ENCODE assay signal across 8 mouse cellular contexts in genomic region chr9:61878889-61879288, GRCm38 (mm10). TPM values are rescaled to one million over a fixed set of nuclear protein-coding genes. Genes with fewer than 3 reads are reported as not detected.
DNase-seq lines count a peak whose midpoint lies in the region; ATAC-seq and TF ChIP-seq lines count a peak whose summit lies in the region.

No protein-coding gene starts in this region.

- H3K4me3 ChIP-seq in forebrain, embryonic 10.5 days = no peak overlapping the region
- no peak overlapping the region for H3K4me3 ChIP-seq in forebrain, embryonic 12.5 days (replicated peaks)
- no peak overlapping the region for H3K4me3 ChIP-seq in heart, postnatal 0 days (ENCODE audit: low read depth, low read length)
- H3K4me3 ChIP-seq in stomach, embryonic 16.5 days (replicated peaks; ENCODE audit: low read length) = no peak overlapping the region

- H3K27me3 ChIP-seq in forebrain, embryonic 10.5 days (ENCODE audit: poor library complexity, severe bottlenecking) = peaks cover 50% of the 10 kb centered on the region
- 0 out of 2 replicates have a peak, but pooled peaks cover 15% of the 10 kb centered on the region for H3K27me3 ChIP-seq in forebrain, embryonic 12.5 days
- H3K27me3 ChIP-seq in heart, postnatal 0 days (ENCODE audit: control insufficient read depth, insufficient read depth, low read length) = peaks cover 19% of the 10 kb centered on the region
- H3K27me3 ChIP-seq in stomach, embryonic 16.5 days (ENCODE audit: control insufficient read depth, insufficient read depth, low read length) = no peaks in the 10 kb centered on the region

- no peaks in the 10 kb centered on the region for H3K9me3 ChIP-seq in forebrain, embryonic 10.5 days
- H3K9me3 ChIP-seq in forebrain, embryonic 12.5 days = no peaks in the 10 kb centered on the region
- H3K9me3 ChIP-seq in heart, postnatal 0 days (replicated peaks; ENCODE audit: control insufficient read depth, low read length) = no peaks in the 10 kb centered on the region
- H3K9me3 ChIP-seq in stomach, embryonic 16.5 days (replicated peaks; ENCODE audit: control insufficient read depth, low read length) = no peaks in the 10 kb centered on the region

- peaks cover 56% of the 10 kb centered on the region for H3K4me1 ChIP-seq in forebrain, embryonic 10.5 days
- peaks cover 47% of the 10 kb centered on the region for H3K4me1 ChIP-seq in forebrain, embryonic 12.5 days
- no peaks in the 10 kb centered on the region for H3K4me1 ChIP-seq in heart, postnatal 0 days (ENCODE audit: control insufficient read depth, insufficient read depth)
- 0 out of 2 replicates have a peak, but pooled peaks cover 3% of the 10 kb centered on the region for H3K4me1 ChIP-seq in stomach, embryonic 16.5 days (ENCODE audit: control insufficient read depth, insufficient read depth, low read length)

- H3K4me2 ChIP-seq in forebrain, embryonic 12.5 days = no peak overlapping the region
- no peak overlapping the region for H3K4me2 ChIP-seq in heart, postnatal 0 days (ENCODE audit: low read depth, low read length)
- no peak overlapping the region for H3K4me2 ChIP-seq in stomach, embryonic 16.5 days (ENCODE audit: low read depth, low read length)

- peak; percentile 79 for DNase-seq in forebrain, embryonic 10.5 days (ENCODE audit: extremely low spot score, low spot score)
- peak; percentile 49 to 76 for DNase-seq in adrenal gland, adult (ENCODE audit: inconsistent age in 2 of 2, low spot score in 1 of 2)
- peak; percentile 89 for DNase-seq in embryo, embryonic 11 days
- DNase-seq in heart, postnatal 0 days (ENCODE audit: low spot score) = peak; percentile 36
- peak; percentile 58 to 62 for DNase-seq in layer of hippocampus, postnatal 36 days

- TF ChIP-seq CTCF in heart, postnatal 0 days (IDR thresholded peaks at IDR 0.05; ENCODE audit: low read depth) = peak; percentile 58

- no peak for ATAC-seq in forebrain, embryonic 12.5 days (ENCODE audit: low FRiP score)
- no peak for ATAC-seq in heart, postnatal 0 days (ENCODE audit: insufficient read depth, low read depth)
- peak; percentile 64; the same call in 1 of the 2 replicates for ATAC-seq in megakaryocyte progenitor cell, adult 5-6 weeks (replicated peaks; ENCODE audit: poor library complexity)
- peak; percentile 72; the same call in 1 of the 2 replicates for ATAC-seq in stomach, embryonic 16.5 days (ENCODE audit: insufficient read depth, low FRiP score)

- TF ChIP-seq EP300 in heart, postnatal 0 days (IDR thresholded peaks at IDR 0.05; ENCODE audit: low read depth) = no peak

- H3K9ac ChIP-seq in forebrain, embryonic 12.5 days = no peak overlapping the region
- no peak overlapping the region for H3K9ac ChIP-seq in heart, postnatal 0 days (replicated peaks; ENCODE audit: low read depth, low read length)
- no peak overlapping the region for H3K9ac ChIP-seq in stomach, embryonic 16.5 days (ENCODE audit: low read length)

- H3K36me3 ChIP-seq in forebrain, embryonic 10.5 days (replicated peaks) = no peaks in the 10 kb centered on the region
- no peaks in the 10 kb centered on the region for H3K36me3 ChIP-seq in forebrain, embryonic 12.5 days (replicated peaks)
- no peaks in the 10 kb centered on the region for H3K36me3 ChIP-seq in heart, postnatal 0 days (replicated peaks; ENCODE audit: control insufficient read depth, insufficient read depth, low read length)
- no peaks in the 10 kb centered on the region for H3K36me3 ChIP-seq in stomach, embryonic 16.5 days (ENCODE audit: control insufficient read depth, insufficient read depth, low read length)

- WGBS in forebrain, embryonic 10.5 days = 36% methylated on average over 2 of the region's 2 CpGs
- WGBS in forebrain, embryonic 12.5 days = 20% methylated on average over 2 of the region's 2 CpGs
- WGBS in heart, postnatal 0 days = 37% methylated on average over 2 of the region's 2 CpGs
- 43% methylated on average over 2 of the region's 2 CpGs for whole genome bisulfite sequencing in stomach, embryonic 16.5 days

- H3K27ac ChIP-seq in forebrain, embryonic 10.5 days = peak overlapping the region; percentile 71
- H3K27ac ChIP-seq in forebrain, embryonic 12.5 days = no peak overlapping the region
- H3K27ac ChIP-seq in heart, postnatal 0 days (ENCODE audit: low read depth) = no peak overlapping the region
- no peak overlapping the region for H3K27ac ChIP-seq in stomach, embryonic 16.5 days (ENCODE audit: low read length)

RNA-seq across cellular contexts. Expression of gene Rplp1, which starts 35.5 kb away (rescaled TPM):
- 1,247 and 1,263 TPM in 2 replicates for polyA plus RNA-seq in forebrain, embryonic 10.5 days (2016; fragmentation: Nextera tagmentation; extraction: Ambion mirVana)
- polyA plus RNA-seq in forebrain, embryonic 12.5 days (2016; fragmentation: Nextera tagmentation; extraction: Ambion mirVana) = 758 and 840 TPM in 2 replicates
- 4,531 and 5,254 TPM in 2 replicates for total RNA-seq in heart, postnatal 0 days (2014; rRNA removed; ENCODE audit: low replicate concordance)
- 891 and 953 TPM in 2 replicates for polyA plus RNA-seq in heart, postnatal 0 days (2015; fragmentation: Nextera tagmentation; extraction: Ambion mirVana)
- 1,000 to 10,000 TPM; 1,474 to 1,494 TPM for total RNA-seq in layer of hippocampus, postnatal 36 days (2021)
- total RNA-seq in megakaryocyte progenitor cell, adult 5-6 weeks (2015) = 3,301 and 3,503 TPM in 2 replicates
- 5,104 and 5,789 TPM in 2 replicates for total RNA-seq in megakaryocyte progenitor cell, adult 5-6 weeks (2017)
- polyA plus RNA-seq in stomach, embryonic 16.5 days (2015; fragmentation: Nextera tagmentation; extraction: Ambion mirVana) = 1,285 and 1,334 TPM in 2 replicates

Comparison
In these comparisons a context has a peak if more than half of its experiments do, and no peak if none do; other contexts are left out.
1. DNase-seq: peak in every context shown above with its lines; median percentile 89 in embryo, embryonic 11 days; 79 in forebrain, embryonic 10.5 days; 62 in adrenal gland, adult; 60 in layer of hippocampus, postnatal 36 days; 36 in heart, postnatal 0 days.
2. ATAC-seq: peak in megakaryocyte progenitor cell, adult 5-6 weeks (single experiment) and stomach, embryonic 16.5 days (single experiment); none in forebrain, embryonic 12.5 days (single experiment) and heart, postnatal 0 days (single experiment).